In the genomic region with DNA sequence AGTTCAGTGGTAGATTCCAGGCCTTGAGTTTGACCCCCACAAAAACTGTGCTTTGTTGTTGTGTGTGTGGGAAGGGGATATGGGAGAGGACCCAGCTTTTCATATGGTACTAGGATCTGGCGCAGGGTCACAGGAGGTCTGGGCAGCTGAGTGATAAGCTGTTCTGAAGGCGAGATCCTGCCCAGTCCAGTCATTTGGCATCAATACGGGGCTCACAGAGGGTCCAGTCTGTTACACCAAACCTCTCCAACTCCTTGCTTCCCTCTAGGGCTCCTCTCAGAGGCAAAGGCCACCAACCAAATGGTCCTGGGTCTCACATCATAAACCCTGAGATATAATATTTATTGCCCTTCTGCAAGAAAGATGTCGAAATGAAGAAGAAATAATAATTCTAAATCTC, we compare ENCODE assay signal across 20 mouse cellular contexts. TPM values are rescaled to one million over a fixed set of nuclear protein-coding genes. Genes with fewer than 3 reads are reported as not detected.
"Had no signal": no experiment of that assay in that cellular context is flagged by ENCODE, and none has a peak within 500 bp of the region (broad histone marks: within the 10 kb centered on the region; RNA-seq: fewer than 3 reads in every experiment).

No protein-coding gene starts in this region.

- H3K27me3 ChIP-seq: limb, embryonic 12.5 days; limb, embryonic 15.5 days; midbrain, embryonic 12.5 days; neural tube, embryonic 13.5 days; stomach, embryonic 15.5 days had no signal

- H3K36me3 ChIP-seq: limb, embryonic 12.5 days; limb, embryonic 15.5 days; midbrain, embryonic 12.5 days; neural tube, embryonic 13.5 days; stomach, embryonic 15.5 days had no signal

- H3K9me3 ChIP-seq: limb, embryonic 12.5 days; limb, embryonic 15.5 days; midbrain, embryonic 12.5 days; neural tube, embryonic 13.5 days; stomach, embryonic 15.5 days had no signal

- H3K27ac ChIP-seq: limb, embryonic 12.5 days; limb, embryonic 15.5 days; liver, embryonic 14.5 days; midbrain, embryonic 12.5 days; neural tube, embryonic 13.5 days; stomach, embryonic 15.5 days had no signal

- H3K4me2 ChIP-seq: limb, embryonic 12.5 days; limb, embryonic 15.5 days; liver, embryonic 11.5 days; lung, embryonic 14.5 days; midbrain, embryonic 12.5 days; neural tube, embryonic 13.5 days; stomach, embryonic 15.5 days had no signal

- H3K9ac ChIP-seq: limb, embryonic 12.5 days; limb, embryonic 15.5 days; liver, embryonic 14.5 days; liver, postnatal 0 days; lung, embryonic 14.5 days; midbrain, embryonic 12.5 days; neural tube, embryonic 13.5 days; stomach, embryonic 15.5 days had no signal

- H3K4me3 ChIP-seq: limb, embryonic 12.5 days; limb, embryonic 15.5 days; midbrain, embryonic 12.5 days; myocyte; neural tube, embryonic 13.5 days; stomach, embryonic 15.5 days had no signal

- ATAC-seq: liver, postnatal 0 days had no signal

- H3K4me1 ChIP-seq: stomach, embryonic 15.5 days had no signal

- DNase-seq: kidney, adult 9 months; kidney, postnatal 14 days; kidney, postnatal 4 days; left cerebral cortex, postnatal 4 days; liver, postnatal 0 days; lung, embryonic 14.5 days; lung, postnatal 14 days; lung, postnatal 4 days; retina, postnatal 1 day; right cerebral cortex, postnatal 25 days; spleen, adult 18-20 months; thymus, postnatal 36 days had no signal

RNA-seq across cellular contexts. Expression of a gene that starts 42.4 kb away (rescaled TPM):
- polyA plus RNA-seq: limb, embryonic 12.5 days; midbrain, embryonic 12.5 days; myocyte had no signal
